Mouse (Mus musculus) cerebellum, adult 2 months (tissue): ENCODE measurements around the gene Rgs16. TPM values are rescaled to one million over a fixed set of nuclear protein-coding genes. Genes with fewer than 3 reads are reported as not detected.

Experiments used
- DNase-seq, 2 experiments: peaks; one replicate each; pipeline ENCODE4 v3.0.0; 2021
- H3K27ac ChIP-seq: fragments of 200-500 bp; 2 replicates; pipeline ENCODE4 v1.5.1; 2012; ENCODE audit warnings: low read length, control low read depth, inconsistent platforms; ENCODE audit not compliant: insufficient read depth
- H3K27me3 ChIP-seq: fragments of 200-500 bp; 2 replicates; pipeline ENCODE4 v1.6.1; 2012; ENCODE audit warnings: inconsistent platforms, mild to moderate bottlenecking, low read length, moderate library complexity; ENCODE audit not compliant: control insufficient read depth, insufficient read depth
- H3K4me1 ChIP-seq: fragments of 200-500 bp; 2 replicates; pipeline ENCODE4 v1.6.1; 2011; ENCODE audit warnings: low read length; ENCODE audit not compliant: control insufficient read depth, insufficient read depth
- H3K4me3 ChIP-seq: fragments of 200-500 bp; replicated peaks from 2 replicates; pipeline ENCODE3; 2011; ENCODE audit warnings: mild to moderate bottlenecking, low read depth, low read length, control low read depth; ENCODE audit not compliant: insufficient read depth
- CTCF ChIP-seq: fragments of 200-500 bp; IDR thresholded peaks from 2 replicates; pipeline ENCODE4 v1.5.1; 2011; ENCODE audit warnings: low read depth, mild to moderate bottlenecking, control low read depth, low read length, moderate library complexity, borderline replicate concordance; ENCODE audit not compliant: insufficient read depth
- POLR2A ChIP-seq: fragments of 200-500 bp; IDR thresholded peaks from 2 replicates; pipeline ENCODE4 v1.6.1; 2011; ENCODE audit warnings: low read length, control low read depth, borderline replicate concordance; ENCODE audit not compliant: insufficient read depth
- WGBS: fragments of 180-500 bp; shearing (Covaris S2); methylation state at CpG from one replicate; pipeline ENCODE4 v1.1.7; 2018; 5-methylcytosine and 5-hydroxymethylcytosine counted together
- polyA plus RNA-seq: library from polyadenylated mRNA; depleted of rRNA; stranded (reverse); fragments of >200 nt; gene quantifications from 2 replicates; pipeline ENCODE4 v1.2.3, GENCODE M21; 2012; rRNA removed

Rgs16 gene
- polyA plus RNA-seq = 12.2 and 12.7 TPM in 2 replicates

DNA sequence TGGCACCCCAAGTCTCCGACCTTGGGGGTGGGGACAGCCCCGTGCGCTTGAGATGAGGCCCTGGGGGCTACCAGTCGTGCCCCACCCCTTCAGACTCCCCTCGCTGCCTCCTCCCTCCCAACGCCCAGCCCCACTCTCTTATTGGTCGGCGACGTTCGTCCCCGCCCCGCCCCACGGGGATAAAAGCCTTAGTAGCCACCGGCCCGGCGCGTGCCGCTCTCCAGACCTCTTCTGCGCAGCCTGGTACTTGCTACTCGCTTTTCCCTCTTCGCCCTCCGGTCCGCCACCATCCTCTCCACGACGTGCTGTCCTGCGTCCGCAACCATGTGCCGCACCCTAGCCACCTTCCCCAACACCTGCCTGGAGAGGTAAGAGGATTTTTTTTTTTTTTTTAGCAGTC is at the start of gene Rgs16:
Gene Rgs16 (plus strand): TSS at position 205 of the 400 bp plus-strand sequence.
- DNase-seq = peak; percentile 85 to 88
- 1% methylated on average over 28 of the region's 28 CpGs for WGBS
- TF ChIP-seq CTCF (no peak), POLR2A (peak; percentile 89)
- Histone ChIP-seq H3K4me3 (peak within 1 kb of the TSS; percentile 81), H3K27me3 (no peaks in the 10 kb centered on the region), H3K4me1 (peaks cover 7% of the 10 kb centered on the region), H3K27ac (no peak within 1 kb of the TSS)

DNA sequence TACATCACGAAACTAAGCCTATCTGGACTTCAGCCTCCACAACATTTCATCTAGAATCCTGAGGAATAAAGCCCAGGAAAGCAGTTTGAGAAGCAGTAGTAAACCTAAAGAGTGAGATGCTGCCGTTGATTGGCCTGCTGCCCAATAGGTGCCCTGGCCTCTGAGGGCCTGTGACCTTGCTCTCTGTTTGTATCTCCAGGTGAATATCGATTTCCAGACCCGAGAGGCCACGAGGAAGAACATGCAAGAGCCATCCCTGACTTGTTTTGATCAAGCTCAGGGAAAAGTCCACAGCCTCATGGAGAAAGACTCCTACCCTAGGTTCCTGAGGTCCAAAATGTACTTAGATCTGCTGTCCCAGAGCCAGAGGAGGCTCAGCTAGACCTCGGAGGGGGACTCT is 47.6 kb upstream of the Rgs16 start:
- no peak for TF ChIP-seq CTCF
- TF ChIP-seq POLR2A = no peak
- Histone ChIP-seq H3K27me3 (no peaks in the 10 kb centered on the region), H3K4me3 (no peak overlapping the region), H3K27ac (no peak overlapping the region), H3K4me1 (peaks cover 21% of the 10 kb centered on the region)
- DNase-seq = no peak
- WGBS = 71% methylated on average over 6 of the region's 6 CpGs

DNA sequence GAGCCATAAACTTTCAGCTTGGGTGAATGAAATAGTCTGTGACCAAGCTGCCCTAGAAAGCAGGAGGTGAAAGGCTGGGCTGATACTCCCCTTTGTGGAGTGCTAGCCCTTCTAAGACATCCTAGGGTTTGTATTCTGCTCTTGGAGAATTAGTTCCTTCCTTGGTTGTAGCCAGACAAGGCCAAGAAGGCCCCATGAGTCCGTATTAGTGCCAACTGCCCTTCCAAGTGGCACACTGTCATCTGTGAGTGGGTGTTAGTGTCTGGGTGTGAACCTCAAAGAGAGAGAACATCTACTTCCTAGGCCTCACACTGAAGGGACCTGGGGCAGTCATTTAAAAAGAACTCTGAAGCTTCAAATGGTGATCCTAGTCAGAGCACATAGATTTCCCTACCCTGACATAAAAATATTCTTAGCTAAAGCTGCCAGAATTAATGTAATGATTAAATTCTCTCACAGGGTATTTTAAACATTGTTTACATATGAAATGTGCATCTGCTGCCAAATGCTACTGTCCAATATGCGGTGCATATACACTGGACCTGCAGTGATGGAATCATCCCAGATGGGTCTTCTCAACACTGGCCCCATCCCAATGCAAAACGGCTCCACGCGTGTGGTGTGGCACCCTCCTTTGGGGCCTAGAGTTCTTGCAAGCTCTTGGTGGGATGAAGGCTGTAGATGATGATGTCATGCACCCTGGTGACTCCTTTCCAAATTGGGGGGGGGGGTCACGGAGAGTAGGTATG is 45.6 kb upstream of the Rgs16 start:
- H3K27me3 ChIP-seq = no peaks in the 10 kb centered on the region
- no peak overlapping the region for H3K4me3 ChIP-seq
- peak in 1 of 2 experiments; percentile 33 for DNase-seq
- peaks cover 29% of the 10 kb centered on the region for H3K4me1 ChIP-seq
- no peak overlapping the region for H3K27ac ChIP-seq
- TF ChIP-seq CTCF = no peak
- no peak for TF ChIP-seq POLR2A
- 34% methylated on average over 6 of the region's 6 CpGs for WGBS

DNA sequence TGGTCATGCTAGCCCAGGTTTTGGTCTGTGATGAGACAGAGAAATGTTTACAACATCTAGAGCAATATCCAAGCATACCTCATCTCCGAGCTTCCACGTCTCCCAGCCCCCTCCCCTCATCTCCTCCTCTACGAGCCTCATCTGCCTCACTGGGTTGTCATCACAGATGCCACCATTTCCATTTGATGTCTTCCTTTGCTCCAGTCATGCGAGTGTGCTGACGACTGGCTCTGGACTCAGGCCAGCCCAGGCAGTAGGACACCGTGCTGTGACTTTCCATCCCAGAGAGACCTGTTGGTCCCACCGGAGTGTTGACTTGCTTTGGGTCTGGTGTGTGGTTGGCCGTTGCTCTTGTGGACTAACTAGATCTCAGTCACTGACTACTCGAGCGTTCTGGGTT is 44.8 kb upstream of the Rgs16 start:
- Histone ChIP-seq H3K4me1 (peaks cover 29% of the 10 kb centered on the region), H3K27ac (no peak overlapping the region), H3K27me3 (no peaks in the 10 kb centered on the region), H3K4me3 (no peak overlapping the region)
- DNase-seq = no peak
- 33% methylated on average over 10 of the region's 10 CpGs for WGBS
- TF ChIP-seq CTCF = no peak

DNA sequence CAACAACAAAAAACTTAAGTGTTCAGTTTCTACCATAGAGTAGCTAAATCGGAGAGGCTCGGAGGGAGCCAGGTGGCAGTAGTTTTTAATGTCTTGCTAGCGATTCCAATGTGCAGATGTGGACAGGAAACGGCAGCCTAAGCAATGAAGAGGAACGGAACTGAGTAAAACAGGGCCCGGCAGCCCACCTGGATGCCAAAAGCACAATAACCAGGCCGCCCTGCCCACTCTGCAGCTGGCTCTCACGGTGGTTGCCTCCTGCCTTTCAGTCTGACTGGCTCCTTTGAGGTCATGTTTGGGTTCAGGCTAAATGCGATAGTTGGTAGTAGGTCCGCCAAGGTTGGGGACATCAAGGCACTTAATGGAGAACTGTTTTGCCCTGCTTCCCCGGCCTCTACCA is 44.1 kb upstream of the Rgs16 start:
- Histone ChIP-seq H3K27me3 (no peaks in the 10 kb centered on the region), H3K4me1 (peaks cover 29% of the 10 kb centered on the region), H3K27ac (no peak overlapping the region), H3K4me3 (no peak overlapping the region)
- DNase-seq = no peak
- 93% methylated on average over 11 of the region's 11 CpGs for WGBS
- no peak for TF ChIP-seq CTCF
- TF ChIP-seq POLR2A = no peak

DNA sequence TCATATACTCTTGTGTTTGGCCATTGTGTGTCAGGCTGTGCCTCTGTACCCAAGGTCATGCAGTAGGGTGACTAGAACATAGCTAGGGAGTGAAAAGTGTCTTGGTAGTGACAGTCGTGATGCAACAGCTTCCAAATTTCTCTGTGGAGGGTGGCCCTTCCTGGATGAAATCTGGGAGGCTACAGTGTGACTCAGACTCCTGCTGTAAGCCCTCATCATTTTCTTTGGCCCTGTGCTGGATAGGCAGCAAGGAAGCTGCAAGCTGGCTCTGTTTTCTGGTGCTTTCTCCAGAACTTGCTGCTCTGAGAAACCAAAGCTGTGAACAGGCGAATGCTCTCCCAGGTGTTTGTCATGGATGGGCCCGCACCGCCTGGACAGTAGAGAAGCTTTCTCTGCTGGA is 43.6 kb upstream of the Rgs16 start:
- no peak overlapping the region for H3K4me3 ChIP-seq
- 85% methylated on average over 4 of the region's 4 CpGs for WGBS
- no peak overlapping the region for H3K27ac ChIP-seq
- peaks cover 29% of the 10 kb centered on the region for H3K4me1 ChIP-seq
- no peaks in the 10 kb centered on the region for H3K27me3 ChIP-seq
- TF ChIP-seq CTCF = no peak
- no peak for TF ChIP-seq POLR2A
- no peak for DNase-seq

DNA sequence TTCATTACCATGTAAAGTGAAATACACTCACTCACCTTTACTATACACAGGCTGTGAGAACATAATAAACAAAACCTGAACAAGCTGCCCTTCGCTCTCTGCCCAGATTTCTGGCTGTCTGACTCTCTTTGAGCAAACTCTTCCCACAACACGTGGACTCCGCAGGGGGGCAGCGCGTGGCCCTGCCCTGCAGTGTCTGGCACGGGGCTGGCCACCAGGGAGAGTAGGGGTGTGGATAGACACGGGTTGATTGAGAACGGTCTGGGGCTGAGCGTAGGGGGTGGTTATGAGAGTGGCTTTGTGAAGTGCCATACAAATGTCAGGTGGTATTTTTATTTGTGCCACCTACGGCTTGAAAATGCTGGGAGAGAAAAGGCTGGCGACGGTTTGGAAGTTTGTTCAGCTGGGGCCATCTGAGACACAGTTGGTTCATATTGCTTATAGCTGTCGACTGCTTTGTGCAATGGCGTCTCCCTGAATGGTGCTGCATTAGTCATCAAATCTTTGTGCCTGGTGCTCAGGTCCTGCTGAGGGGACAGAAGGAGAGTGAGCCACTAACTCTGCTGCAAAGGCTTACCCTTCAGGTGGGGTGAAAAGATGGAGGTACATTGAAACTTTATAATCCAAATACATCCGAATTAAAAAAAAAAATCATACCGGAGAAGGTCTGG is 42.4 kb upstream of the Rgs16 start:
- no peak for TF ChIP-seq CTCF
- no peak for TF ChIP-seq POLR2A
- no peak overlapping the region for H3K4me3 ChIP-seq
- H3K27me3 ChIP-seq = no peaks in the 10 kb centered on the region
- DNase-seq = peak; percentile 67 to 72
- H3K27ac ChIP-seq = no peak overlapping the region
- 23% methylated on average over 16 of the region's 16 CpGs for WGBS
- peaks cover 29% of the 10 kb centered on the region for H3K4me1 ChIP-seq
